Mouse (Mus musculus): Measurements from ENCODE around the gene Dpysl5. TPM values are rescaled to one million over a fixed set of nuclear protein-coding genes. Genes with fewer than 3 reads are reported as not detected.

The Dpysl5 gene
- polyA plus RNA-seq, 1 experiment from 2014 or later: 3.9 TPM

GRCm38 (mm10) chr5:30762815-30763510 lies 51.6 kb downstream of the Dpysl5 start:
- Histone ChIP-seq H3K4me2 (ENCODE audit: low read depth, severe bottlenecking) (no peak overlapping the region), H3K27ac (replicated peaks; ENCODE audit: low read depth, low read length) (no peak overlapping the region), H3K4me1 (ENCODE audit: control insufficient read depth, insufficient read depth, low read length) (no peaks in the 10 kb centered on the region), H3K27me3 (ENCODE audit: control insufficient read depth, insufficient read depth, low read length) (no peaks in the 10 kb centered on the region), H3K9ac (ENCODE audit: low read length) (no peak overlapping the region), H3K36me3 (ENCODE audit: control insufficient read depth, insufficient read depth, low read length) (no peaks in the 10 kb centered on the region), H3K4me3 (ENCODE audit: low read depth, low read length) (no peak overlapping the region), H3K9me3 (ENCODE audit: control insufficient read depth, low read length) (no peaks in the 10 kb centered on the region)
- no peak for DNase-seq (ENCODE audit: low spot score)
- whole genome bisulfite sequencing: 88% methylated on average over 14 of the region's 14 CpGs
- no peak for ATAC-seq (ENCODE audit: insufficient number of reproducible peaks, low FRiP score, low TSS enrichment, low read depth)

GRCm38 (mm10) chr5:30763511-30763830 lies 52.1 kb downstream of the Dpysl5 start:
- Histone ChIP-seq H3K4me3 (ENCODE audit: low read depth, low read length) (no peak overlapping the region), H3K27me3 (ENCODE audit: control insufficient read depth, insufficient read depth, low read length) (no peaks in the 10 kb centered on the region), H3K4me2 (ENCODE audit: low read depth, severe bottlenecking) (no peak overlapping the region), H3K4me1 (ENCODE audit: control insufficient read depth, insufficient read depth, low read length) (no peaks in the 10 kb centered on the region; the same call in 1 of the 2 replicates), H3K27ac (replicated peaks; ENCODE audit: low read depth, low read length) (no peak overlapping the region), H3K9ac (ENCODE audit: low read length) (no peak overlapping the region), H3K9me3 (ENCODE audit: control insufficient read depth, low read length) (no peaks in the 10 kb centered on the region), H3K36me3 (ENCODE audit: control insufficient read depth, insufficient read depth, low read length) (no peaks in the 10 kb centered on the region)
- ATAC-seq (ENCODE audit: insufficient number of reproducible peaks, low FRiP score, low TSS enrichment, low read depth) (no peak), DNase-seq (ENCODE audit: low spot score) (no peak)
- WGBS: 91% methylated on average over 5 of the region's 5 CpGs

DNA sequence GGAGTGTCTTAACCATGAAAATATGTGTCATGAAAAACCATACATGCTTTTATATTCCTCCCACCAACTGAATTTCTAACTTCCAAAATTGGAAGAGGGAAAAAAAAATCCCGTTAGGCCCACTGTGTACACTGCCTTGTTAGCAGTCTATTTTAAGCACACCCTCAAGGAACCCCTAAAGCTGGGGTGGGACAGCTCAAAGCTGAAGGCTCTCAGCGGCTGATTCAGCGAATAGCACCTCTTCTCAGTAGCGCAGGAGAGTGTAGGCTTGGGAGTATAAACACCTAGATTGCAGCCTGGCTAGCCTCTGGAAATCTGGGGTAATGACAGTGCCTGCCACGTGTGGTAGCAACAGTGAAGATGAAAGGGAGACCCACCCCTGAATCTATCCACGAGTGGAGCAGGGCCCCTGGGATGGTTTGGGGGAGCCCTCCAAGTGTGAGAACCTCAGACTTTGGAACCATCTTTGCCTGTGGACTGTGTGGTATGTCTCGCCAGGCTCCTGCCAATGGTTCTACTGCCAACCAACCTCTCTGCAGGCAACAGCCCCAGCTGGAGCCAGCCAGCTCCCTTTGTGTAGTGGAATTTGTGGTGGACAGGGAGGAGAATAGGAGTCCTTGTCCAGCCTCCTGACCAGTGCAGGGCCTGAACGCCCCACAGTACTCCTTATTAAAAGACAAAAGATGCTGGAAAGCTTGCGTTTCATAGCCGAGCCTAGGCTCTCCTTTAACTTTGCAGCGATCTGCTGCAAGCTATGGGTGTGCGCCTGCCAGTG lies 54.4 kb downstream of the Dpysl5 start:
- H3K4me1 ChIP-seq (ENCODE audit: control insufficient read depth, insufficient read depth, low read length): no peaks in the 10 kb centered on the region; the same call in 1 of the 2 replicates
- DNase-seq (ENCODE audit: low spot score) (no peak), ATAC-seq (ENCODE audit: insufficient number of reproducible peaks, low FRiP score, low TSS enrichment, low read depth) (no peak)
- no peak overlapping the region for H3K4me3 ChIP-seq (ENCODE audit: low read depth, low read length)
- no peaks in the 10 kb centered on the region for H3K36me3 ChIP-seq (ENCODE audit: control insufficient read depth, insufficient read depth, low read length)
- no peak overlapping the region for H3K27ac ChIP-seq (replicated peaks; ENCODE audit: low read depth, low read length)
- H3K4me2 ChIP-seq (ENCODE audit: low read depth, severe bottlenecking): no peak overlapping the region
- no peaks in the 10 kb centered on the region for H3K27me3 ChIP-seq (ENCODE audit: control insufficient read depth, insufficient read depth, low read length)
- H3K9ac ChIP-seq (ENCODE audit: low read length): no peak overlapping the region
- no peaks in the 10 kb centered on the region for H3K9me3 ChIP-seq (ENCODE audit: control insufficient read depth, low read length)
- 75% methylated on average over 12 of the region's 12 CpGs for WGBS

- H3K9ac ChIP-seq (ENCODE audit: low read length): no peak overlapping the region
- no peak overlapping the region for H3K4me3 ChIP-seq (ENCODE audit: low read depth, low read length)
- no peak overlapping the region for H3K27ac ChIP-seq (replicated peaks; ENCODE audit: low read depth, low read length)
- no peak for ATAC-seq (ENCODE audit: insufficient number of reproducible peaks, low FRiP score, low TSS enrichment, low read depth)
- no peak overlapping the region for H3K4me2 ChIP-seq (ENCODE audit: low read depth, severe bottlenecking)
- H3K9me3 ChIP-seq (ENCODE audit: control insufficient read depth, low read length): no peaks in the 10 kb centered on the region
- no peaks in the 10 kb centered on the region for H3K27me3 ChIP-seq (ENCODE audit: control insufficient read depth, insufficient read depth, low read length)
- WGBS: 70% methylated on average over 4 of the region's 4 CpGs
- H3K4me1 ChIP-seq (ENCODE audit: control insufficient read depth, insufficient read depth, low read length): no peaks in the 10 kb centered on the region; the same call in 1 of the 2 replicates
- no peaks in the 10 kb centered on the region for H3K36me3 ChIP-seq (ENCODE audit: control insufficient read depth, insufficient read depth, low read length)
- DNase-seq (ENCODE audit: low spot score): no peak
Measured at GRCm38 (mm10) chr5:30768082-30768481, 56.7 kb downstream of the Dpysl5 start.

GRCm38 (mm10) chr5:30768598-30768997 lies 57.2 kb downstream of the Dpysl5 start:
- ATAC-seq (ENCODE audit: insufficient number of reproducible peaks, low FRiP score, low TSS enrichment, low read depth): no peak
- whole genome bisulfite sequencing: 43% methylated on average over 9 of the region's 9 CpGs
- H3K9me3 ChIP-seq (ENCODE audit: control insufficient read depth, low read length): no peaks in the 10 kb centered on the region
- H3K27me3 ChIP-seq (ENCODE audit: control insufficient read depth, insufficient read depth, low read length): no peaks in the 10 kb centered on the region
- no peak overlapping the region for H3K27ac ChIP-seq (replicated peaks; ENCODE audit: low read depth, low read length)
- H3K4me2 ChIP-seq (ENCODE audit: low read depth, severe bottlenecking): no peak overlapping the region
- H3K4me3 ChIP-seq (ENCODE audit: low read depth, low read length): no peak overlapping the region
- H3K4me1 ChIP-seq (ENCODE audit: control insufficient read depth, insufficient read depth, low read length): no peaks in the 10 kb centered on the region; the same call in 1 of the 2 replicates
- no peak for DNase-seq (ENCODE audit: low spot score)
- H3K9ac ChIP-seq (ENCODE audit: low read length): no peak overlapping the region
- no peaks in the 10 kb centered on the region for H3K36me3 ChIP-seq (ENCODE audit: control insufficient read depth, insufficient read depth, low read length)

GRCm38 (mm10) chr5:30769075-30769474 lies 57.7 kb downstream of the Dpysl5 start:
- Histone ChIP-seq H3K4me1 (ENCODE audit: control insufficient read depth, insufficient read depth, low read length) (no peaks in the 10 kb centered on the region; the same call in 1 of the 2 replicates), H3K4me3 (ENCODE audit: low read depth, low read length) (no peak overlapping the region), H3K4me2 (ENCODE audit: low read depth, severe bottlenecking) (no peak overlapping the region), H3K9me3 (ENCODE audit: control insufficient read depth, low read length) (no peaks in the 10 kb centered on the region), H3K27ac (replicated peaks; ENCODE audit: low read depth, low read length) (no peak overlapping the region), H3K9ac (ENCODE audit: low read length) (no peak overlapping the region), H3K27me3 (ENCODE audit: control insufficient read depth, insufficient read depth, low read length) (no peaks in the 10 kb centered on the region), H3K36me3 (ENCODE audit: control insufficient read depth, insufficient read depth, low read length) (no peaks in the 10 kb centered on the region)
- DNase-seq (ENCODE audit: low spot score): no peak
- no peak for ATAC-seq (ENCODE audit: insufficient number of reproducible peaks, low FRiP score, low TSS enrichment, low read depth)
- WGBS: 87% methylated on average over 9 of the region's 9 CpGs

DNA sequence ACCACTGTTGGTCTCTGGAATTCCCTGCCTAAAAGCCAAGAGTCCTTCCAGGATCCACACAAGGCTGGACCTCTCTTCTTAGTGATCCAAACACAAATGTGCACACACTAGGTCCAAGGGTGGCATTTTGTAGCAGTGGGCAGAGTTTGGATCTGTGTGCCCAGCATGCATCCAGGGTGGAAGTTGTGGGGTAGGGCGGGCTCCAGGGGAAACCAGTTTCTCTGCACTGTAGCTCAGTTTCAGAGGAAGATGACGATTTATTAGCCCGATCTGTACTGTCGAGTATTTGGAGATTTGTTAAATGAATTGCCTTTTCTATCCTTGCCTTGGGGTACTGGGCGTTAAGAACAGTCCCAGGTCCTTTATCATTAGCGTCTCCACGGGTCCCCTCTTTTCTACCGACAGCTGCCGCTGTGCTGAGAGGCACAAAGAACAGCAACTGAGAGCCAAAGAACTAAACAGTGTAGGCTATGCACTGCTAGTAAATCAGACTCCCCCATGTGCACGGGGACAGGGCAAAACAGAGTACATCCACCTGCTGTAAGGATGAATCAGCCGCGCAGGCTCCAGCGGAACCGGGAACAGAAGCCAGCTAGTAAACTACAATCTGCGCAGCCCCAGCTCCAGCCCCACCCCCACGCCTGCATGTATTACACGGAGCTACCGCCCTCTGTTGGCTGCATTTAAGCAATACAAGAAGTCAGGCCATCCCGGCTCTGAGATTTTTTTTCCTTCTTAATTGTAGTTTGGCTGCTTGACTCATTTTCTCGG lies 63.4 kb downstream of the Dpysl5 start:
- Histone ChIP-seq H3K4me3 (ENCODE audit: low read depth, low read length) (0 out of 2 replicates have a peak overlapping the region, but pooled peaks have one; percentile 9), H3K36me3 (ENCODE audit: control insufficient read depth, insufficient read depth, low read length) (no peaks in the 10 kb centered on the region), H3K9ac (ENCODE audit: low read length) (no peak overlapping the region), H3K4me2 (ENCODE audit: low read depth, severe bottlenecking) (peak overlapping the region; percentile 57), H3K9me3 (ENCODE audit: control insufficient read depth, low read length) (no peaks in the 10 kb centered on the region), H3K4me1 (ENCODE audit: control insufficient read depth, insufficient read depth, low read length) (no peaks in the 10 kb centered on the region), H3K27ac (replicated peaks; ENCODE audit: low read depth, low read length) (no peak overlapping the region), H3K27me3 (ENCODE audit: control insufficient read depth, insufficient read depth, low read length) (no peaks in the 10 kb centered on the region)
- WGBS: 14% methylated on average over 20 of the region's 20 CpGs
- ATAC-seq (ENCODE audit: insufficient number of reproducible peaks, low FRiP score, low TSS enrichment, low read depth) (0 out of 2 replicates have a peak, but pooled peaks have one; percentile 44), DNase-seq (ENCODE audit: low spot score) (peak; percentile 88)

DNA sequence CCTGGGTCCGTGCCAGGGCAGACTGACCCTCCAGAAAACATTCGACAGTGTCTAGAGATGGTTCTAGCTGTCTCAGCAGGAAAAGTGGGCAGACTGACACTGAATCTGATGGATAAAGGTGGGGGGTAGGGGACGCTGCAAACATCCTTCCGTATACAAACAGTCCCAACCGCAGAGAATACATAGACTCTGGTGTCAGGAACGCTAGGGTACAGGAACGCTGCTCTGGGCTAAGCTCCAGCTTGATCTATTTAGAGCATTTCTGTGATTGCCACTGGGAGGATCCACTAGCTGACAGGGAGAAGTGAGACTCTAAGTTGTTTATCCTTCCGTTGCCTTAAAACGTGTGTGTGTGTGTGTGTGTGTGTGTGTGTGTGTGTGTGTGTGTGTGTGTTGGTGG lies 69.3 kb downstream of the Dpysl5 start:
- DNase-seq (ENCODE audit: low spot score): no peak
- Histone ChIP-seq H3K9me3 (ENCODE audit: control insufficient read depth, low read length) (no peaks in the 10 kb centered on the region), H3K27ac (replicated peaks; ENCODE audit: low read depth, low read length) (no peak overlapping the region), H3K9ac (ENCODE audit: low read length) (no peak overlapping the region), H3K4me2 (ENCODE audit: low read depth, severe bottlenecking) (no peak overlapping the region), H3K4me1 (ENCODE audit: control insufficient read depth, insufficient read depth, low read length) (no peaks in the 10 kb centered on the region), H3K36me3 (ENCODE audit: control insufficient read depth, insufficient read depth, low read length) (no peaks in the 10 kb centered on the region), H3K4me3 (ENCODE audit: low read depth, low read length) (no peak overlapping the region), H3K27me3 (ENCODE audit: control insufficient read depth, insufficient read depth, low read length) (no peaks in the 10 kb centered on the region)
- WGBS: 82% methylated on average over 9 of the region's 9 CpGs
- ATAC-seq (ENCODE audit: insufficient number of reproducible peaks, low FRiP score, low TSS enrichment, low read depth): no peak
